Mouse (Mus musculus): ENCODE data around the gene Dis3l2.

Gene Dis3l2

GRCm38 (mm10) chr1:87070720-87071119, 367.1 kb downstream of the Dis3l2 start:
- in situ Hi-C loops (cut with MboI, MseI): no loop called here

- in situ Hi-C loops (cut with MboI, MseI): no loop called here
These were observed 370.2 kb downstream of the Dis3l2 start for GRCm38 (mm10) chr1:87073776-87074175.

GRCm38 (mm10) chr1:87086196-87086595, 382.6 kb downstream of the Dis3l2 start:
- in situ Hi-C loops (cut with MboI, MseI): no loop called here

GRCm38 (mm10) chr1:87086964-87087363, 383.4 kb downstream of the Dis3l2 start:
- in situ Hi-C loops (cut with MboI, MseI): no loop called here

- in situ Hi-C loops (cut with MboI, MseI): no loop called here
These were observed 385.6 kb downstream of the Dis3l2 start for GRCm38 (mm10) chr1:87089251-87089650.

GRCm38 (mm10) chr1:87089828-87090227, 386.2 kb downstream of the Dis3l2 start, which contains the start of gene Alppl2:
Alppl2 (minus strand) TSS chr1:87089928.
- in situ Hi-C loops (cut with MboI, MseI): loop anchor here (5.0 kb wide), 1 partner anchor 63 kb away; no protein-coding TSS in a partner anchor

GRCm38 (mm10) chr1:87095642-87096041, 392.0 kb downstream of the Dis3l2 start:
- in situ Hi-C loops (cut with MboI, MseI): no loop called here

- in situ Hi-C loops (cut with MboI, MseI): no loop called here
These were observed 394.9 kb downstream of the Dis3l2 start for GRCm38 (mm10) chr1:87098358-87098975.
